Mouse (Mus musculus): ENCODE results near the gene Acsf3. TPM values are rescaled to one million over a fixed set of nuclear protein-coding genes. Genes with fewer than 3 reads are reported as not detected.

Gene Acsf3
- total and polyA plus RNA-seq, 2 experiments from 2014 or later, result 19.9 to 20.6 TPM

DNA sequence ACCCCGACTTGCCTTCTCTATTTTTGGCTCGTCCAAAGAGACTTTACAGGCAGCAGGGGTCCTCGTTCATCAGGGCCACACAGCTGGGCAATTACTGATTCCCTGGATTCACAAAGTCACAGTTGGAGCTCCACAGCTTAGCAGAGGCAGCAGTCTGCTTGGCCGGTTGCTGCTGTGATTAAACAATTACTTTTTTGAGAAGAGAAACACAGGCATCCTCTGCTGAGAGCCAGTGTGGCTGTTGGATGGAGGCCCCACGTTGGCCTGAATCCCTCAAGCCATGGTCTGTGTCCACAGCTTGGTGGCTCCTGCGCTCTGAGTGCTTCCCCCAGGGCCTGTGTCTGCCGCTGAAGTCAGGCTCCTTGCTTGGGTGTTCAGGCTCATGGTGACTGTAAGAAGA is 39.3 kb downstream of the Acsf3 start:
- Histone ChIP-seq H3K27me3 (ENCODE audit: insufficient read depth, low read length) (no peaks in the 10 kb centered on the region), H3K4me1 (ENCODE audit: insufficient read depth, low read length) (peaks cover 9% of the 10 kb centered on the region; the same call in 1 of the 2 replicates), H3K4me3 (ENCODE audit: low read length) (no peak overlapping the region), H3K9ac (replicated peaks; ENCODE audit: low read length) (no peak overlapping the region), H3K27ac (no peak overlapping the region; the same call in 1 of the 2 replicates), H3K36me3 (ENCODE audit: insufficient read depth, low read length) (no peaks in the 10 kb centered on the region), H3K9me3 (ENCODE audit: low read length) (no peaks in the 10 kb centered on the region), H3K4me2 (ENCODE audit: low read depth, low read length) (no peak overlapping the region)
- DNase-seq (ENCODE audit: low spot score) (peak; percentile 60), ATAC-seq (peak; percentile 8; the same call in 1 of the 2 replicates)
- TF ChIP-seq CTCF (IDR thresholded peaks at IDR 0.05; ENCODE audit: low read depth), result no peak
- 10% methylated on average over 7 of the region's 7 CpGs for WGBS

DNA sequence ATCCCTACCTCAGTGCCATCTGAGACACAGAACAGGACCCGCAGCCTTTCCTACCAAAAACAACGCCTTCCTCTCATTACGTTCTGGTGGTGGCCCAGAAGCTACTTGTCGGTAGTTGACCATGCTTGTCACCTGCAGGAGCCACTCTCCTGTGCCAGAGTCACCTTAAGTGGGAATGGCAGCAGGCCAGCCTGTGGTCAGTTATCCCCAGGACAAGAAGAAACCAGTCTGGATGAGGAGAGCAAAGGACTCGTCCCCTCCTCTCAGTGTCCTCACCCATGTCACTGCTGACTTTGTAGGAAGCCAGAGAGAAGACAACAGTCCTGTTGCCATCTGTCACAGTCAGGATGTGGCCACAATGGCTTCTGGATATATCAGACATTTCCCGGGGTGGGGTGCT is 41.7 kb downstream of the Acsf3 start:
- no peak overlapping the region for H3K4me3 ChIP-seq (ENCODE audit: low read length)
- no peaks in the 10 kb centered on the region for H3K36me3 ChIP-seq (ENCODE audit: insufficient read depth, low read length)
- H3K27me3 ChIP-seq (ENCODE audit: insufficient read depth, low read length), result no peaks in the 10 kb centered on the region
- 84% methylated on average over 6 of the region's 6 CpGs for WGBS
- DNase-seq (ENCODE audit: low spot score) (no peak), ATAC-seq (no peak)
- no peak for TF ChIP-seq CTCF (IDR thresholded peaks at IDR 0.05; ENCODE audit: low read depth)
- H3K27ac ChIP-seq, result no peak overlapping the region
- no peak overlapping the region for H3K4me2 ChIP-seq (ENCODE audit: low read depth, low read length)
- H3K9ac ChIP-seq (replicated peaks; ENCODE audit: low read length), result no peak overlapping the region
- no peaks in the 10 kb centered on the region for H3K9me3 ChIP-seq (ENCODE audit: low read length)
- peaks cover 4% of the 10 kb centered on the region; the same call in 1 of the 2 replicates for H3K4me1 ChIP-seq (ENCODE audit: insufficient read depth, low read length)

DNA sequence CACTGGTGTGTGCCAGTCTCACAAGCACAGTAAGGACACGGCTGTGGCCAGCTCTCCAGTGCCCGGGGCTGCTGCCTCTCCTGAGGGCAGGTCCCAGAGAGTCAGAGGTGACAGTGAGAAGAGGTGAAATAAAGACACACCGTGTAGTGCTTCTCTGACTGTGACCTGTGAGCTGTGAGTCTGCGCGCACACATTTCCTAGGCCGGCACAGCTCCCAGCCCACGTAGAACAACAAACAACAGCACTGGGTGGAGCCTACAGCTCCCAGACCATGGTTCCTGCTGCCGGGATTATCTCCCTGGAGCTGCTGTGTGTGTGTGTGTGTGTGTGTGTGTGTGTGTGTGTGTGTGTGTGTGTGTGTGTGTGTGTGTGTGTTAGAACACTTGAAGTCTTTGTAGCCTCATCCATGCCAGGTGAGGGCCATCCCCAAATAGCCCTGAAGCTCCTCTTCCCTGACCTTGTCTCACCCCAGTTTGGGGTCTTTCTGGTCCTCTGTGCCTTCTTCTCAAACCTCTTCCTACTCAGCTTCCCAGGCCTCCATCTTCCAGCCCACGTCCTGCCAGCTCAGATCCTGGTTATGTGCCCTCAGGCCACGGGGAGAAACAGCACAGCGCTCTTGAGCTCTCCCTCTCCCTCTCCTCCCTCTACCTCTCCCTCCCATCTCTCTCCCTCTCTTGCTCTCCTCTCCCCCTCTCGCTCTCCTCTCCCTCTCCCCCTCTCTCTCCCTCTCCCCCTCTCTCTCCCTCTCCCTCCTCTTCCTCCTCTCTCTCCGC is 42.6 kb downstream of the Acsf3 start:
- Histone ChIP-seq H3K27ac (no peak overlapping the region), H3K9me3 (ENCODE audit: low read length) (no peaks in the 10 kb centered on the region), H3K9ac (replicated peaks; ENCODE audit: low read length) (no peak overlapping the region), H3K36me3 (ENCODE audit: insufficient read depth, low read length) (no peaks in the 10 kb centered on the region), H3K4me3 (ENCODE audit: low read length) (no peak overlapping the region), H3K4me2 (ENCODE audit: low read depth, low read length) (no peak overlapping the region), H3K27me3 (ENCODE audit: insufficient read depth, low read length) (no peaks in the 10 kb centered on the region), H3K4me1 (ENCODE audit: insufficient read depth, low read length) (peaks cover 4% of the 10 kb centered on the region; the same call in 1 of the 2 replicates)
- 54% methylated on average over 13 of the region's 13 CpGs for WGBS
- TF ChIP-seq CTCF (IDR thresholded peaks at IDR 0.05; ENCODE audit: low read depth), result no peak
- DNase-seq (ENCODE audit: low spot score) (no peak), ATAC-seq (no peak)

DNA sequence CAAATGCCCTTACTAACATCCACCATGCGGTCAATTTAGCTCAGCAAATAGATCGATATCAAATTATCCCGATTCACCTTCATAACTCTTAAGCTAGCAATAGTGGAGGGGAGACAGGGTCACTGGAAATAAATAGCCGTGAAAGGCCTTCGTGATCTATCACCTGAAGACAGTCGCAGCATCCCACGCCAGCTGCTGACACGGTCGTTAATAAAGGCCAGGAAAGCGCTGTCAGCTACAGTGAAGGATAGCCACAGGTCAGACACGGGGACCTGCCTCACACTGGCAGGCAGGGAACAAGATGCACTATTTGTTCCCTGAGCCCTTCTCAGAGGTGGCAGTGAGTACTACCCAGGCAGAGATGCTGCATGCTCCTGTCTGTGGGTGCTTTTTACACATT is 44.5 kb downstream of the Acsf3 start:
- 65% methylated on average over 11 of the region's 11 CpGs for WGBS
- no peak for TF ChIP-seq CTCF (IDR thresholded peaks at IDR 0.05; ENCODE audit: low read depth)
- H3K4me3 ChIP-seq (ENCODE audit: low read length), result no peak overlapping the region

DNA sequence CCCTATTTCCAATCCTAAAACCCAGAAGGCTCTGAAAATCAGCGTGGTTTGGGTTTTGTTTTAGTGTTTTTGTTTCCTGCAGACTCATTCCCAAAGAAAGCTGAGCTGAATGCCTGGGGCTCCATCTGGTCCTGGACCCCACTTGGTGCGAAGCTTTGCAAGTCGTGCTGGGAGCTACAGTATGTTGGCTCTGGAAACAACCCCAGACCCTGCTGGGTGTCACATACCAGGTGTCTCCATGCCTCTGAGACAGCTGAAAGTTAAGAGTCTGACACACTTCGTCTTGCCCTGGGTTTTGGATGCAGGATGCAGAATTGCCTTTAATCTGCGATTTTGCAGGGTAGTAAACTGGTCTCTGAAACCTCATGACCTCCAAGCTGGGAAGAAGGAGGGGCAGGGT is 49.3 kb downstream of the Acsf3 start:
- ATAC-seq (peak; percentile 56; the same call in 1 of the 2 replicates), DNase-seq (ENCODE audit: low spot score) (peak; percentile 58)
- no peak for TF ChIP-seq CTCF (IDR thresholded peaks at IDR 0.05; ENCODE audit: low read depth)
- no peaks in the 10 kb centered on the region for H3K36me3 ChIP-seq (ENCODE audit: insufficient read depth, low read length)
- H3K4me3 ChIP-seq (ENCODE audit: low read length), result no peak overlapping the region
- no peak overlapping the region for H3K4me2 ChIP-seq (ENCODE audit: low read depth, low read length)
- no peaks in the 10 kb centered on the region for H3K4me1 ChIP-seq (ENCODE audit: insufficient read depth, low read length)
- H3K9me3 ChIP-seq (ENCODE audit: low read length), result no peaks in the 10 kb centered on the region
- no peaks in the 10 kb centered on the region for H3K27me3 ChIP-seq (ENCODE audit: insufficient read depth, low read length)
- 19% methylated on average over 5 of the region's 5 CpGs for WGBS
- peak overlapping the region; percentile 20; the same call in 1 of the 2 replicates for H3K27ac ChIP-seq
- H3K9ac ChIP-seq (replicated peaks; ENCODE audit: low read length), result no peak overlapping the region

More for the DNA sequence above, 44.5 kb downstream of the Acsf3 start:
- no peak overlapping the region for H3K27ac ChIP-seq
- no peak overlapping the region for H3K9ac ChIP-seq (replicated peaks; ENCODE audit: low read length)
- no peak for DNase-seq (ENCODE audit: low spot score)
- H3K36me3 ChIP-seq (ENCODE audit: insufficient read depth, low read length), result no peaks in the 10 kb centered on the region
- peaks cover 4% of the 10 kb centered on the region; the same call in 1 of the 2 replicates for H3K4me1 ChIP-seq (ENCODE audit: insufficient read depth, low read length)
- H3K9me3 ChIP-seq (ENCODE audit: low read length), result no peaks in the 10 kb centered on the region
- no peak for ATAC-seq
- no peaks in the 10 kb centered on the region for H3K27me3 ChIP-seq (ENCODE audit: insufficient read depth, low read length)
- no peak overlapping the region for H3K4me2 ChIP-seq (ENCODE audit: low read depth, low read length)

DNA sequence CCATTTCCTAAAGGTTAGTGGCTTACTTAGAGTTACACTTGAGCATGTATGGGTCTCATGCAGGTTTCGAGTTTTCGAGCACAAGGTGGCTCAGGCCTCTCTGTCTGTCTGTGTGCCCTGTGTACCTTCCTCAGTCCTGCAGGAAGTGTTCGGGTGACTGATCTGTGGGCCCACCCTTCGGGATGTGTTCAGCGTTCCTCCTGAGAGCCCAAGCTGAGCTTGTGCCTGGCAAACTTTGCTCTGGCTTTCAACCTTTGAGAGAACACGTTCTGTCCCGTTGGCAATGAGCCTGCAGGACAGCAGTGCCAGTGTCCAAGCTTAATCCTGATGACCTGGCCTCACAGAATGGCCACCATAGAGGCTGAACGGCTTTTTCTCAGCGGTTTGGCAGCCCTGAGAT is 49.7 kb downstream of the Acsf3 start:
- Histone ChIP-seq H3K36me3 (ENCODE audit: insufficient read depth, low read length) (no peaks in the 10 kb centered on the region), H3K4me1 (ENCODE audit: insufficient read depth, low read length) (no peaks in the 10 kb centered on the region), H3K4me3 (ENCODE audit: low read length) (no peak overlapping the region), H3K9me3 (ENCODE audit: low read length) (no peaks in the 10 kb centered on the region), H3K9ac (replicated peaks; ENCODE audit: low read length) (no peak overlapping the region), H3K27ac (no peak overlapping the region; the same call in 1 of the 2 replicates), H3K4me2 (ENCODE audit: low read depth, low read length) (no peak overlapping the region), H3K27me3 (ENCODE audit: insufficient read depth, low read length) (no peaks in the 10 kb centered on the region)
- no peak for ATAC-seq
- DNase-seq (ENCODE audit: low spot score), result no peak
- no peak for TF ChIP-seq CTCF (IDR thresholded peaks at IDR 0.05; ENCODE audit: low read depth)
- WGBS, result 58% methylated on average over 9 of the region's 9 CpGs

DNA sequence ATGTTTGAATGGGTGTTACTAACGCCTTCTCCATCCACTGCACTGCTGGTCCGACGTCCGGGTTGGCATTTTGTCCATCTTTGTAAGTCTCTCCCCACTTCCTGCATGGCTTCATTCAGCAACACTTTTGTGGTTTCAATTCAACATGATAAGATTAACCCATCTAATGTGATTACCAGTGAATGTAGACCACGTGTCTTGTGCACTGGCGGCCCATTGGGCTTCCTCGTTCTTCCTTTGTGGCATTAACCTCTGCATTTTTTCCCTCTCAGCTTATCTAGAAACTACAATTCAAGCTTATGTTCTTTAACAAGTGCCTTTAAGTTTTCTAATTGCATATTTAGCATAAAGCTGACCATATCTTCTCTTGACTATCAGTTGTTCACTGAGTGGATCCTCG is 50.1 kb downstream of the Acsf3 start:
- DNase-seq (ENCODE audit: low spot score), result no peak
- no peaks in the 10 kb centered on the region for H3K36me3 ChIP-seq (ENCODE audit: insufficient read depth, low read length)
- no peaks in the 10 kb centered on the region for H3K27me3 ChIP-seq (ENCODE audit: insufficient read depth, low read length)
- 59% methylated on average over 8 of the region's 8 CpGs for WGBS
- no peaks in the 10 kb centered on the region for H3K9me3 ChIP-seq (ENCODE audit: low read length)
- no peak for TF ChIP-seq CTCF (IDR thresholded peaks at IDR 0.05; ENCODE audit: low read depth)
- H3K4me3 ChIP-seq (ENCODE audit: low read length), result no peak overlapping the region
- no peak overlapping the region for H3K9ac ChIP-seq (replicated peaks; ENCODE audit: low read length)
- no peak for ATAC-seq
- H3K27ac ChIP-seq, result no peak overlapping the region; the same call in 1 of the 2 replicates
- no peaks in the 10 kb centered on the region for H3K4me1 ChIP-seq (ENCODE audit: insufficient read depth, low read length)
- no peak overlapping the region for H3K4me2 ChIP-seq (ENCODE audit: low read depth, low read length)
